Mouse (Mus musculus): ENCODE results near the gene Disp1. TPM values are rescaled to one million over a fixed set of nuclear protein-coding genes. Genes with fewer than 3 reads are reported as not detected.

Disp1 gene
- polyA plus RNA-seq, 1 experiment: 5.8 TPM

DNA sequence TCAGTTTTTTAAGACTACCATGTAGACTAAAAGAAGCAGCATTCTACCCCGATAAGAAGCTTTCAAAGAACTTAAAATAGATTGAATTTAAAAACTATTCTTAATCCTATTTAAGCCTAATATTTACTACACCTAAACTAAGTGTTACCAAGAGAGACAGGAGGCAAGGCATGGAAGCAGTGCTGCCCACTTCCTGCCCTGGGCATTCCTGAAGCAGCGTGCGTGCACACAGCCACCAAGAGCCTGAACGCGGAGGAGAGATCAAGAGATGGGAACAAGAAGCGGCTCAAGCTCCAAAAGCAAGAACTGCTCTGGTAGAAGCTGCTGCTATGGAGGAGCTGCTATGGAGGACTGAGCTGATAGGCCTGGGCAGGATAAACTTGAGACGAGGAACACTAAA lies 106.2 kb downstream of the Disp1 start:
- no peaks in the 10 kb centered on the region for H3K36me3 ChIP-seq (ENCODE audit: control insufficient read depth, insufficient read depth, low read length)
- TF ChIP-seq CTCF (IDR thresholded peaks at IDR 0.05; ENCODE audit: control insufficient read depth, insufficient read depth, insufficient replicate concordance, low read depth, low read length) (no peak), POLR2A (IDR thresholded peaks at IDR 0.05; ENCODE audit: control insufficient read depth, low read depth, low read length) (no peak)
- 0 out of 2 replicates have a peak, but pooled peaks cover 2% of the 10 kb centered on the region for H3K4me1 ChIP-seq (ENCODE audit: control insufficient read depth, insufficient read depth, low read length)
- no peaks in the 10 kb centered on the region for H3K27me3 ChIP-seq (ENCODE audit: control insufficient read depth, insufficient read depth, low read length)
- H3K4me3 ChIP-seq (ENCODE audit: control insufficient read depth, low read depth, low read length): no peak overlapping the region
- H3K27ac ChIP-seq (ENCODE audit: control insufficient read depth, insufficient read depth, low read depth, low read length): no peak overlapping the region

DNA sequence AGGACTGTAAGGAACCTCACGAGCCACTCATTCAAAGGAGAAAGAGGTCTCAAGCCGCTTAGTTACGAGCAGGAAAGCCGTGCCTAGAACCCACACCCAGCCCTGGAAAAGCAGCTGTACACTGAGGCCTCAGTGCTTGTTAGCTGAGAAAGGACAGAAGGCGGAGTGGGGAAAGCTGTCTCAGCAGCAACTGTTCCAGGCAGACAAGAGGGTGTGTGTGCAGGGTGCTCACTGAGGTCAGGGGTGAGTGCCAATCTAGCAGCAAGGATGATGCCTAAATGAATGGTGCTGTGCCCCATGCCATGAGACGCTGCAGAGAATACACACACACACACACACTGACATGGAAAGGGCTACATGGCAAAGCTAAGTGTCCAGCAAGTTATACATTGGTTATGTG lies 106.8 kb downstream of the Disp1 start:
- Histone ChIP-seq H3K27ac (ENCODE audit: control insufficient read depth, insufficient read depth, low read depth, low read length) (no peak overlapping the region), H3K4me1 (ENCODE audit: control insufficient read depth, insufficient read depth, low read length) (0 out of 2 replicates have a peak, but pooled peaks cover 2% of the 10 kb centered on the region), H3K36me3 (ENCODE audit: control insufficient read depth, insufficient read depth, low read length) (no peaks in the 10 kb centered on the region), H3K4me3 (ENCODE audit: control insufficient read depth, low read depth, low read length) (no peak overlapping the region), H3K27me3 (ENCODE audit: control insufficient read depth, insufficient read depth, low read length) (no peaks in the 10 kb centered on the region)
- TF ChIP-seq CTCF (IDR thresholded peaks at IDR 0.05; ENCODE audit: control insufficient read depth, insufficient read depth, insufficient replicate concordance, low read depth, low read length): no peak
- TF ChIP-seq POLR2A (IDR thresholded peaks at IDR 0.05; ENCODE audit: control insufficient read depth, low read depth, low read length): no peak

DNA sequence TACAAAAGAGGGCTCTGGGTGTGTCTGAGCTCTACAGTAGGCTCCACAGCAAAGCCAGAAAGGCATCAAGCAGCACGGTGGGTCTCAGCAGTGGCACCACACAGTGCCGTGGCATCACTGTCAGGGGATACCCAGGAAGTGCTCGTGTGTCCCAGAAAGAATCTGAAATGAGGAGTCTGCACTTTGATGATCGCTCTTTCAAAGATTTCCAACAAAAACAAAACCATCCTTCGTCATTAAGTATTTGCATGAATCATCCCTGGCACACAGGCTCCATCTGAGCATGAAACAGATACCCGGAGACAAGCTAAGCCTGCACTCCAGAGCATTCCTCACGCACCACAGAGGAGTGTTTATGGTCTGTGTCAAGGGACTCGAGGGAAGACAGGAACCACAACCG lies 107.8 kb downstream of the Disp1 start:
- Histone ChIP-seq H3K27me3 (ENCODE audit: control insufficient read depth, insufficient read depth, low read length) (no peaks in the 10 kb centered on the region), H3K27ac (ENCODE audit: control insufficient read depth, insufficient read depth, low read depth, low read length) (no peak overlapping the region), H3K4me1 (ENCODE audit: control insufficient read depth, insufficient read depth, low read length) (0 out of 2 replicates have a peak, but pooled peaks cover 2% of the 10 kb centered on the region), H3K4me3 (ENCODE audit: control insufficient read depth, low read depth, low read length) (no peak overlapping the region), H3K36me3 (ENCODE audit: control insufficient read depth, insufficient read depth, low read length) (no peaks in the 10 kb centered on the region)
- TF ChIP-seq CTCF (IDR thresholded peaks at IDR 0.05; ENCODE audit: control insufficient read depth, insufficient read depth, insufficient replicate concordance, low read depth, low read length) (no peak), POLR2A (IDR thresholded peaks at IDR 0.05; ENCODE audit: control insufficient read depth, low read depth, low read length) (no peak)

DNA sequence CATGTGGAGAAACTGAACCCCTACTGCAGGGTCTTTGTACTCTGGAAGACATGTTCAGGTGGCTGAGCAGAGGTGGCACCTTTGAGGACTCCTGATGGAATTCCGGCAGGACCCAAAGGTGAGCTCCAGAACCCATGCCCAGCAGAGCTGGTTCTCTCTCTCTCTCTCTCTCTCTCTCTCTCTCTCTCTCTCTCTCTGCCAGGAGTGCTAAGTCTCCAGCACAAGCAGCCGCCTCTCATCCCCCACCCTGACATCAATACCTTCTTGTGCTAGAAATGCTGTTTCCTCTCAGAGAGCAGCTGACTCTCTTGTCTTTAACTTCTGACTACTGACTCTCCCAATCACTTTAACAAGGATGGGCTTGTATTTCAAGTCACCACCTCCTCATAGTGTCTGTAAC lies 113.8 kb downstream of the Disp1 start:
- Histone ChIP-seq H3K36me3 (ENCODE audit: control insufficient read depth, insufficient read depth, low read length) (no peaks in the 10 kb centered on the region), H3K4me3 (ENCODE audit: control insufficient read depth, low read depth, low read length) (no peak overlapping the region), H3K4me1 (ENCODE audit: control insufficient read depth, insufficient read depth, low read length) (no peaks in the 10 kb centered on the region), H3K27me3 (ENCODE audit: control insufficient read depth, insufficient read depth, low read length) (no peaks in the 10 kb centered on the region), H3K27ac (ENCODE audit: control insufficient read depth, insufficient read depth, low read depth, low read length) (no peak overlapping the region)
- no peak for TF ChIP-seq CTCF (IDR thresholded peaks at IDR 0.05; ENCODE audit: control insufficient read depth, insufficient read depth, insufficient replicate concordance, low read depth, low read length)
- TF ChIP-seq POLR2A (IDR thresholded peaks at IDR 0.05; ENCODE audit: control insufficient read depth, low read depth, low read length): no peak

DNA sequence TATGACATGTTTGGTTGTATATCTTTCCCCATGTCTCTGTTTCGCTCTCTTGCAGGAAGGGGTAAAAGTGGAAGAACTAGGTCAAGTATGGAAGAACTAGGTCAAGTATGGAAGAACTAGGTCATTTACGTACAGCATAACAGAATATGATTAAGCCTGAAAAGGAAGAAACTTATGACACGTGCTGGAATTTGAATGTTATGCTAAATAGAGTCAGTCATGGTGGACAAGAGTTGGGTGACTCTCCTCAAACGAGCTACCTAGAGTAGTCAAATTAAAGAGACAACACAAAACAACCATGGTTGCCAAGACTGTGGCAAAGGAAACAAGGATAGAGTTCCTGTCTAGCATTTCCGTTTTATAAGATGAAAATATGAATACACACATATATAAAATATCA lies 116.6 kb downstream of the Disp1 start:
- no peak overlapping the region for H3K27ac ChIP-seq (ENCODE audit: control insufficient read depth, insufficient read depth, low read depth, low read length)
- no peaks in the 10 kb centered on the region for H3K4me1 ChIP-seq (ENCODE audit: control insufficient read depth, insufficient read depth, low read length)
- H3K27me3 ChIP-seq (ENCODE audit: control insufficient read depth, insufficient read depth, low read length): no peaks in the 10 kb centered on the region
- H3K36me3 ChIP-seq (ENCODE audit: control insufficient read depth, insufficient read depth, low read length): no peaks in the 10 kb centered on the region
- no peak overlapping the region for H3K4me3 ChIP-seq (ENCODE audit: control insufficient read depth, low read depth, low read length)
- TF ChIP-seq CTCF (IDR thresholded peaks at IDR 0.05; ENCODE audit: control insufficient read depth, insufficient read depth, insufficient replicate concordance, low read depth, low read length) (no peak), POLR2A (IDR thresholded peaks at IDR 0.05; ENCODE audit: control insufficient read depth, low read depth, low read length) (no peak)

DNA sequence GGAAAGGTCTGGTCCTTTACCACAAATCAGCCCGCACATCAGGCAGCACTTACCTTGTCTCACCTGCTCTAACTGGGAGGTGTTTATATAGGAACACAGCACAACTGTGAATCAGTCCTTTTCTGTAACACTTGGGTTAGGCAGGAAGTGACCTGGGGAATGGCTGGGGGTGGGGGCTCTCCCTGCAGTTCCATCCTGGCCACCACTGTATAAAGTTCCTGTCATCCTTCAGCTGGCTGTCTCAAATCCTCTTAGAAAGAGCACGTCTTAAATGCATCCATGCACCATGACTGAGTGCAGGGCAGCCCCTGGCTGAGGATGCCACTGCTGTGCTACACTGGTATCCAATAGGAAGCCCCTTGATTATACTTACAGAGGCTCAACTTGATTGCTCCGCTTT lies 118.5 kb downstream of the Disp1 start:
- TF ChIP-seq CTCF (IDR thresholded peaks at IDR 0.05; ENCODE audit: control insufficient read depth, insufficient read depth, insufficient replicate concordance, low read depth, low read length) (no peak), POLR2A (IDR thresholded peaks at IDR 0.05; ENCODE audit: control insufficient read depth, low read depth, low read length) (no peak)
- H3K4me3 ChIP-seq (ENCODE audit: control insufficient read depth, low read depth, low read length): no peak overlapping the region
- H3K36me3 ChIP-seq (ENCODE audit: control insufficient read depth, insufficient read depth, low read length): no peaks in the 10 kb centered on the region
- H3K27ac ChIP-seq (ENCODE audit: control insufficient read depth, insufficient read depth, low read depth, low read length): no peak overlapping the region
- no peaks in the 10 kb centered on the region for H3K4me1 ChIP-seq (ENCODE audit: control insufficient read depth, insufficient read depth, low read length)
- H3K27me3 ChIP-seq (ENCODE audit: control insufficient read depth, insufficient read depth, low read length): no peaks in the 10 kb centered on the region

DNA sequence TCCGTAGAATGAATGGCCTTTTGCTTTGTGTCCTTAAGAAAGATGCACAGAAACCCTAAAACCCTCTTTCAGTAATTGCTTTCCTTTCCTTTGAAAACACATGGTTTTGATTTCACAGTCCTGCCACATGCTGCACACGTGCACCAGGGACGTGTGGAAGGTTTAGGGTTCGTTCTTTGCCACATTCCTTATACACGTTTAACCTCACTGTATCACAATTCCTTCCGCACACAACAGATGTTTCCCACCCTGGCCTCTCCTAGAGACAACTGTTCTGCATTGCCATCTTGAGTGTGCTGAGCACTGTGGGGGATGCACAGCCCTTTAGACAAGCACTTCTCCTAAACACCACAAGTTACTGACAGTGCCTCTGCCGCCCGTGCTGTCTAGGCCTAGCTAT lies 119.2 kb downstream of the Disp1 start:
- no peaks in the 10 kb centered on the region for H3K36me3 ChIP-seq (ENCODE audit: control insufficient read depth, insufficient read depth, low read length)
- no peaks in the 10 kb centered on the region for H3K27me3 ChIP-seq (ENCODE audit: control insufficient read depth, insufficient read depth, low read length)
- H3K4me1 ChIP-seq (ENCODE audit: control insufficient read depth, insufficient read depth, low read length): no peaks in the 10 kb centered on the region
- H3K4me3 ChIP-seq (ENCODE audit: control insufficient read depth, low read depth, low read length): no peak overlapping the region
- TF ChIP-seq CTCF (IDR thresholded peaks at IDR 0.05; ENCODE audit: control insufficient read depth, insufficient read depth, insufficient replicate concordance, low read depth, low read length): no peak
- TF ChIP-seq POLR2A (IDR thresholded peaks at IDR 0.05; ENCODE audit: control insufficient read depth, low read depth, low read length): no peak
- no peak overlapping the region for H3K27ac ChIP-seq (ENCODE audit: control insufficient read depth, insufficient read depth, low read depth, low read length)

DNA sequence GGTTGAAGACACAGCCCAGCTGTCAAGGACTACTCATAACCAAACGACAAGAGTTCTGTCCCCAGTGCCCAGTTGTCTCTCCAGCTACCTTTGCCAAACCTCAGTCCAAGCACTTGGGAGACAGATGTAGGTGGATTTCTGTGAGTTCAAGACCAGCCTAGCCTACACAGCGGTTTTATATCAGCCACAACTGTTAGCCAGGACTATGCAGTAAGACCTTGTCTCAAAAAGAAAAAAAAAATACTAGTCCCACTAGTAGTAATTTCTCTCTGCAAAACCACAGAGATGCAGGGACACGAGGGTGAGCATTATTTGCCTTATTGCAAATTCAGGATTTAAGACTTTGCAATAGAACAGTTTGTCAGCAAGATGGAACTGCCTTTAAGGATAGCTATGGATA lies 120.0 kb downstream of the Disp1 start:
- Histone ChIP-seq H3K27ac (ENCODE audit: control insufficient read depth, insufficient read depth, low read depth, low read length) (no peak overlapping the region), H3K27me3 (ENCODE audit: control insufficient read depth, insufficient read depth, low read length) (no peaks in the 10 kb centered on the region), H3K4me3 (ENCODE audit: control insufficient read depth, low read depth, low read length) (no peak overlapping the region), H3K4me1 (ENCODE audit: control insufficient read depth, insufficient read depth, low read length) (no peaks in the 10 kb centered on the region), H3K36me3 (ENCODE audit: control insufficient read depth, insufficient read depth, low read length) (no peaks in the 10 kb centered on the region)
- TF ChIP-seq CTCF (IDR thresholded peaks at IDR 0.05; ENCODE audit: control insufficient read depth, insufficient read depth, insufficient replicate concordance, low read depth, low read length) (no peak), POLR2A (IDR thresholded peaks at IDR 0.05; ENCODE audit: control insufficient read depth, low read depth, low read length) (no peak)

All from testis, adult 2 months (tissue).